Comparison of ENCODE assay signal across 13 mouse cellular contexts in genomic region chr11:118861801-118862431, GRCm38 (mm10). TPM values are rescaled to one million over a fixed set of nuclear protein-coding genes. Genes with fewer than 3 reads are reported as not detected.
A peak's percentile ranks its signal among the peaks of the same experiment; 100 is the strongest.
DNase-seq lines count a peak whose midpoint lies in the region; ATAC-seq and TF ChIP-seq lines count a peak whose summit lies in the region.
"Had no signal": no experiment of that assay in that cellular context is flagged by ENCODE, and none has a peak within 500 bp of the region (broad histone marks: within the 10 kb centered on the region; RNA-seq: fewer than 3 reads in every experiment).

No protein-coding gene starts in this region.

- H3K9me3 ChIP-seq in kidney, embryonic 14.5 days (ENCODE audit: control insufficient read depth, low read length), result no peaks in the 10 kb centered on the region

- peak; percentile 2 for DNase-seq in kidney, adult 9 months
- DNase-seq in layer of hippocampus, adult 8-10 months (ENCODE audit: low spot score in 2 of 2), result peak; percentile 70 to 78
- no peak for DNase-seq in testis, postnatal 10 days (ENCODE audit: low spot score)
- no peak for DNase-seq in spleen, postnatal 4 days (ENCODE audit: low spot score in 2 of 2)
- DNase-seq: adrenal gland, postnatal 36 days; heart, postnatal 10 days had no signal

- no peaks in the 10 kb centered on the region for H3K27me3 ChIP-seq in kidney, embryonic 14.5 days (ENCODE audit: control insufficient read depth, insufficient read depth, low read length)

- no peak for ATAC-seq in kidney, embryonic 14.5 days (ENCODE audit: low FRiP score, low TSS enrichment)
- no peak for ATAC-seq in monocyte, adult 5-6 weeks (replicated peaks; ENCODE audit: insufficient number of reproducible peaks, low FRiP score, low TSS enrichment, poor library complexity, severe bottlenecking)

- no peaks in the 10 kb centered on the region for H3K4me1 ChIP-seq in kidney, embryonic 14.5 days (ENCODE audit: control insufficient read depth, insufficient read depth, low read length)
- peaks cover 16% of the 10 kb centered on the region for H3K4me1 ChIP-seq in cortical plate, adult 2 months (ENCODE audit: control insufficient read depth, insufficient read depth, low read length)
- H3K4me1 ChIP-seq in olfactory bulb, adult 2 months (ENCODE audit: control insufficient read depth, insufficient read depth, low read length), result peaks cover 59% of the 10 kb centered on the region

- no peaks in the 10 kb centered on the region for H3K36me3 ChIP-seq in kidney, embryonic 14.5 days (ENCODE audit: control insufficient read depth, insufficient read depth, low read length)

- WGBS in kidney, embryonic 14.5 days, result 86% methylated on average over 15 of the region's 15 CpGs
- WGBS in olfactory bulb, adult 2 months, result 54% methylated on average over 15 of the region's 15 CpGs

- H3K9ac ChIP-seq in kidney, embryonic 14.5 days (ENCODE audit: low read depth, low read length), result no peak overlapping the region
- H3K9ac ChIP-seq: liver, embryonic 14.5 days had no signal

- no peak overlapping the region for H3K27ac ChIP-seq in kidney, embryonic 14.5 days (ENCODE audit: low read depth, low read length)
- H3K27ac ChIP-seq in cortical plate, adult 2 months (ENCODE audit: insufficient read depth, low read length), result peak overlapping the region; percentile 66
- H3K27ac ChIP-seq in olfactory bulb, adult 2 months (ENCODE audit: insufficient read depth, low read depth, low read length), result peak overlapping the region; percentile 67
- H3K27ac ChIP-seq: liver, embryonic 14.5 days; macrophage had no signal

- 0 out of 2 replicates have a peak, but pooled peaks have one; percentile 26 for TF ChIP-seq POLR2A in cortical plate, adult 2 months (IDR thresholded peaks at IDR 0.05; ENCODE audit: extremely low read depth, insufficient read depth, low read length)
- no peak for TF ChIP-seq POLR2A in olfactory bulb, adult 2 months (IDR thresholded peaks at IDR 0.05; ENCODE audit: insufficient read depth, low read depth, low read length)

- H3K4me2 ChIP-seq in kidney, embryonic 14.5 days (replicated peaks; ENCODE audit: low read depth, low read length), result no peak overlapping the region

- H3K4me3 ChIP-seq in kidney, embryonic 14.5 days (ENCODE audit: low read length), result no peak overlapping the region
- H3K4me3 ChIP-seq in cortical plate, adult 2 months (ENCODE audit: insufficient read depth, low read length), result no peak overlapping the region
- no peak overlapping the region for H3K4me3 ChIP-seq in olfactory bulb, adult 2 months (ENCODE audit: insufficient read depth, low read depth, low read length)
- H3K4me3 ChIP-seq: myocyte had no signal

- no peak for TF ChIP-seq CTCF in cortical plate, adult 2 months (IDR thresholded peaks at IDR 0.05; ENCODE audit: extremely low read depth, insufficient read depth, low read length)
- no peak for TF ChIP-seq CTCF in olfactory bulb, adult 2 months (IDR thresholded peaks at IDR 0.05; ENCODE audit: insufficient read depth, low read depth, low read length)

RNA-seq across cellular contexts. Expression of gene Rbfox3, which starts 49.5 kb away (rescaled TPM):
- 0.37 and 0.50 TPM in 2 replicates for polyA plus RNA-seq in kidney, embryonic 14.5 days (2014; fragmentation: Nextera tagmentation; extraction: Ambion mirVana)
- polyA plus RNA-seq in cortical plate, adult 2 months (2012; rRNA removed), result 117 TPM in 2 replicates
- 100 to 1,000 TPM; 229 to 281 (median 270) TPM for total RNA-seq in layer of hippocampus, adult 8-10 months (2022)
- polyA plus RNA-seq in olfactory bulb, adult 2 months (2012; ENCODE audit: insufficient read depth, insufficient read length, low replicate concordance, missing spikeins), result 164 TPM in 1 of 2 replicates, not detected in the other
- not detected in 3 replicates for total RNA-seq in monocyte, adult 5-6 weeks (2017)
- polyA plus RNA-seq: macrophage, myocyte had no signal

Comparison
In these comparisons a context has a peak if more than half of its experiments do, and no peak if none do; other contexts are left out.
1. DNase-seq: peak in kidney, adult 9 months (single experiment) and layer of hippocampus, adult 8-10 months (2 of 2); none in testis, postnatal 10 days (single experiment) and spleen, postnatal 4 days (0 of 2).